Mouse (Mus musculus) erythroblast, adult 5-6 weeks (primary cell): ENCODE measurements around the gene Ttc21b. TPM values are rescaled to one million over a fixed set of nuclear protein-coding genes. Genes with fewer than 3 reads are reported as not detected.

Experiments used
- ATAC-seq: replicated peaks from 2 replicates; pipeline ENCODE4 v1.8.0; 2016; ENCODE audit warnings: moderate number of reproducible peaks, mild to moderate bottlenecking, moderate TSS enrichment, inconsistent platforms; ENCODE audit not compliant: poor library complexity, low FRiP score, severe bottlenecking
- total RNA-seq, 2 experiments: library from RNA; stranded (forward) in 1 of 2; stranded (reverse) in 1 of 2; fragments of 150-400 nt in 1 of 2; fragments of 200-764, 138-1000 nt in 1 of 2; gene quantifications; 2 replicates each; pipeline versions ENCODE4 v1.2.3 to v1.2.4; 2015 to 2017; ENCODE audit warnings: low replicate concordance in 2 of 2

The Ttc21b gene
- total RNA-seq, 2 experiments from 2014 or later = 0.19 to 0.60 TPM

DNA sequence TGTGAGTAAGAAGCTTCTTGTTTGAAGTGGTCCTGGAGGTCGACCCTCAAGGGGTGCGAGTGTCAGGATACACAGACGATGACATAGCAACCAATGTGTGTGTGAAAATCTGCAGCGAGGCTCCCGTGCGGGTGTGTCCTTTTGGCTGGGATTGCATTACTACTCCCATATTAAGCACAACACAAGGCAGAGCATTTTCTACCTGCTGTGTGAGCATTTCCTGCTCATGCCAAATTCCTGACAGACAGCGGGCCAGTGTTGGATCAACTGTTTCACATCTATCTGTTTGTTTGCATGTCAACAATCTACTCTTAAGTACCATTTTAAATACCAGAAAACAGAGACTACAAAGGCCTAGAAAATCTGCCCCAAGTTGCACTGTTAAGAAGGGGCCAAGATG lies 79.4 kb downstream of the Ttc21b start:
- ATAC-seq = no peak

DNA sequence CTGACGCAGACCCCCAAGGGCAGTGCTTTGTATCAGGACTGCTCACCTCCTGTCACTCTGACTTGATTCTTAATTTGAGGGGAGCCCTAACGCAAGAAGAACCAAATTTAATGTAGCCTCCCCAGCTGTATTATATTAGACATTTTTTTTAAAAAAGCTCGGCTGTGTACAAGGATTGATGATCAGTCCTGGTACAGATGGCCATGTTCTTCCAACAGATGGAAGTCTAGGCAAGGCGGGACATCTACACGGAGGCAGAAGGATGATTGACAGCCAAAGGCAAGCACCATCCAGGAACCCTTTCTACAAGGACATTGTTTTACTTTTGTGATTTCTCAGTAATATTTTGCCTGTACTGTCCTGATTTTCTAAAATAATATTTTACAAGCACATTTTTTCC lies 83.3 kb downstream of the Ttc21b start:
- ATAC-seq = no peak

GRCm38 (mm10) chr2:66171643-66172042 lies 84.8 kb downstream of the Ttc21b start:
- ATAC-seq = no peak

- no peak for ATAC-seq
These were observed 85.7 kb downstream of the Ttc21b start for GRCm38 (mm10) chr2:66170721-66171120.

GRCm38 (mm10) chr2:66165025-66165424 lies 91.4 kb downstream of the Ttc21b start:
- no peak for ATAC-seq

DNA sequence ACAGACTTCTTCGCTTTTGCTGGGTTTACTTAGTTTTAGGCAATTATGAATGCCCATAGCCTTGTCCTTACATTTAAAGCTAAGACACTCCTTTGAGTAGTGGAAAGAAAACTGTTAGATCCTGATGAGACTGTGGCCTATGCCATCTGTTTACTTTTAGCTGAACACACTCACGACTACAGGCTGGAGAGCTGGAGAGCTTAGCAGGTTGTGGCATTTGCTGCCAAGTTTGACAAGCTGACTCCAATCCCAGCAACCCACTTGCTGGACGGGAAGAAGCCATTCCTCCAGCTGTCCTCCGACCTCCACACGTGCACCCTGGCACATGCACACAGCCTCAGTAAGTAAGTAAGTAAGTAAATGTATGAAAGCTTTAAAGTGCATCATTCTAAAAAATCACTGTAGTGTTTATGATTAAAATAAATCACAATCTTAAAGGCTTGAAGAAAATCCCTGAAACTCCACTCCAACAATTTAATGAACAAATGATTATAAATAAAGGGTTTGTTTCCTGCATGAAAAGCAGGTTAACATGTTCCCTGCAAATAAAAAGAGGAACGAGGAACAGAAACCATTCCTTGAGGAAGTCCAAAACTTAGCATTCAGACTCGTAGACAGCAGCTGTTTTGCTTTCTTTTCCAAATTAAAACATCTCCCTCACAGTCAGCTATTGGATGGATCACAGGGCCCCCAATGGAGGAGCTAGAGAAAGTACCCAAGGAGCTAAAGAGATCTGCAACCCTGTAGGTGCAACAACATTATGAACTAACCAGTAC lies 98.1 kb downstream of the Ttc21b start:
- no peak for ATAC-seq

GRCm38 (mm10) chr2:66151436-66151835 lies 105.0 kb downstream of the Ttc21b start:
- no peak for ATAC-seq

DNA sequence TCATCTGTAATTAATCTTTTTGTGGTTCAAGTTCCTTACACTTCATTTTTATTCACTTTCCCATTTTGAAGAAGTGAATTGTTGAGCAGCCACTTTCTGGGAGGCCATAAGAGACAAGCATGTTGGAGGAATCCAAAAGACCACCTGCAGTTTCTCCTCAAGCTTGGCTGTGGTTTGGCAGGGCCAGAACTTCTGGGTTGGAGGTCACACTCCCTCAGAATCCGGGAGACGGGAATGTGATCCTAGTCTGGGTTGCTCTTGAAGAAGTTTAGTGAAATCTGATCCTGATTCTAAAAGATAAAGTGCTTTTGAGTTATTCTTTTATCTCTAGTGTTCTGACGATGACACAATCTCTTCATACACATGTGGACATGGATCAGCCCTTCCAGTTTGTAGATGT lies 105.9 kb downstream of the Ttc21b start:
- ATAC-seq = no peak

GRCm38 (mm10) chr2:66148654-66149230 lies 107.7 kb downstream of the Ttc21b start:
- ATAC-seq = no peak

- no peak for ATAC-seq
These were observed 109.9 kb downstream of the Ttc21b start for GRCm38 (mm10) chr2:66146473-66146872.

GRCm38 (mm10) chr2:66144770-66145169 lies 111.6 kb downstream of the Ttc21b start:
- ATAC-seq = no peak

DNA sequence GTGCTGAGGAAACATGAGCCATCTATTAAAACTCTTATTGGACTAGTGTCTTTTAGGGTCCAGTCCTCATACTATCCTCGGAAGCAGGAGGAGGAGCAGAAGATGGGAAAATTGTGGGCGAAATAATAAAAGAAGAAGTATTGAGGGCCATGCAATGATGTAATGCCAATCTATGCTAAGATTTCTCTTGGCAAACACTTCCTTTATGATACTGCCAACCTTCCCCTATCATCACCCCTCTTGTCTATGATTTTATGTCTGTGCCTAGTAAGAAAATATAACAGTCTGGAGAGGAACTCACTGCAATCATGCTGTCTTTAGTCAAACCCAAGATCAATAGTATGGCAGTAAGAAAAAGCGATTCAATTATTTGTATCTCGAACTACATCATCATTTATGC lies 113.1 kb downstream of the Ttc21b start:
- ATAC-seq = no peak

DNA sequence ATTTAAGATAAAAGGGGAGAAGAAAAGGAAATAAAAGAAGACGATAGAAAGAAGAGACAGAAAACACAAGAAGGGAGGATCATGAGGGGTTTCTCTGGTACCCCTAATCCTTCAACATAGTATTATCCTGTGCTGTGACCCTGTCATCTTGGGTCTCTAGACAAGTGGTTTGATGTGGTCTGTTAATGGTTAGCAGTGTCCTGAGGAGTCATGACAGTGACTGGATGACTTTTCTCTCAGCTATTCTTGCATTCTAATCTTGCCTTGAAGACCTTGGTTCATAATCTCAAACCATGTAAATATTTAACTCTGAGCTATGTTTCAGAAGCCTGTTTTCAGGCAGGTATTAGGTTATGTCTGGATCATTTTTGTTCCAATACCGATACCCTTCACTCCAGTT lies 113.7 kb downstream of the Ttc21b start:
- no peak for ATAC-seq

DNA sequence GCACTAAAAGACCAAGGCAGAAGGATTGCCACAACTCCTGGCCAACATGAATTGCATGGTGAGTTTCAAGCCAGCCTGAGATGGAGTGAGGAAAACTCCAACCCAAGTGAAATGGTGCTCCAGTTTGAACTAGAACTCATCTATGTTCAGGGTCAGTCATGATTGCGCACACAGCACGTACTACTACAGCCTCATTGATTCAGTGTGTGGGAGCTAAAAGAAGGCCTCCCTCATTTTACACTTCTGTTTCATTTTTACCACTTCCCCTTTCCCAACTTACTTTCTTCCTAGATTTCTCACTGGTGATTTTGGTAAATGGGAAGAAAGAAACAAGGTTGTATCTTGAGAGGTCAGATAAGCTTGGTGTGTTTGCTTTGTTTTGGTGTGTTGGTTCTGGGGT lies 114.1 kb downstream of the Ttc21b start:
- no peak for ATAC-seq

GRCm38 (mm10) chr2:66140246-66140645 lies 116.2 kb downstream of the Ttc21b start:
- no peak for ATAC-seq

Other genes starting within 250 kb of the Ttc21b start
- gene Galnt3, start 131.6 kb downstream of the Ttc21b start, total RNA-seq (2015; ENCODE audit: low replicate concordance) = 0.58 and 10.7 TPM in 2 replicates
- gene Galnt3, start 131.6 kb downstream of the Ttc21b start, total RNA-seq (2017; ENCODE audit: low replicate concordance) = 4.0 and 5.3 TPM in 2 replicates
- not detected in 2 replicates for gene Scn1a, start 184.2 kb upstream of the Ttc21b start, total RNA-seq (2015; ENCODE audit: low replicate concordance)
- not detected in 2 replicates for gene Scn1a, start 184.2 kb upstream of the Ttc21b start, total RNA-seq (2017; ENCODE audit: low replicate concordance)